Mouse (Mus musculus) gastrocnemius, adult 18-20 months (tissue): ENCODE measurements around the gene Mamdc4. TPM values are rescaled to one million over a fixed set of nuclear protein-coding genes. Genes with fewer than 3 reads are reported as not detected.

Source experiments
- DNase-seq: peaks from one replicate; pipeline ENCODE4 v3.0.0; 2021; ENCODE audit warnings: low spot score
- total RNA-seq, 2 experiments: library from RNA; stranded (reverse); gene quantifications; 2 replicates each; pipeline ENCODE4 v1.2.3; 2021

Mamdc4 gene
- total RNA-seq, 2 experiments from 2014 or later: 0.12 to 0.34 TPM

DNA sequence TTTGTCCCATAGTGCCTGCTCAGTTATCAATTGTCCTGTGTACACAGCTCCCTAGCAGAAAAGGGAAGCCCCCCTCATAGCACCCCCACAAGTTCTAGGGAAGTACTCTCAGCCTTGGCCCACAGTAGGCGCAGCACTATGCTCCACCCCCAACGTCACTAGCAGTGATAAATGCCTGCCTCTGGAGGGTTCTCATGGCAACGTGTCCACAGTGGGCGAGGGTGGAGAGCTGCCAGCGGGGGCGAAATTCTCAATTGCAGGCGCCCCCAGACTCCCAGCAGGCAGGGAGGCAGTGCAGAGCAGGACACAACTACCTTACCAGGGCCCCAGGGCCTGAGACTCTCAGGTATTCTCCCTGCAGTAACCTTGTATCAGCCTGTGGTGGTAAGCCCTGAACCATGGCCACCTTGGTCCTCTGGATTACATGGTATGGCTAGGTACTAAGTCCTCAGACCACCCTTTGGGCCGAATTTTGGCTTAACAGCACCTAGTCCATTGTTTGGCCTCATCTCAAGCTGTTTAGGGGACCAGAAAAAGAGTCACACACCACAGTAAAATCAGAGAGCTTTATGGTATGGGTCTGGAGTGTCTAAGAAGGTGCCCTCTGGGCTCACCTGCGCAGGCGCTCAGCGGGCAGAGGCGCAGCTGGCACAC lies 7.9 kb upstream of the Mamdc4 start:
- no peak for DNase-seq

- no peak for DNase-seq
Measured at GRCm38 (mm10) chr2:25581901-25582301, 7.3 kb upstream of the Mamdc4 start.

DNA sequence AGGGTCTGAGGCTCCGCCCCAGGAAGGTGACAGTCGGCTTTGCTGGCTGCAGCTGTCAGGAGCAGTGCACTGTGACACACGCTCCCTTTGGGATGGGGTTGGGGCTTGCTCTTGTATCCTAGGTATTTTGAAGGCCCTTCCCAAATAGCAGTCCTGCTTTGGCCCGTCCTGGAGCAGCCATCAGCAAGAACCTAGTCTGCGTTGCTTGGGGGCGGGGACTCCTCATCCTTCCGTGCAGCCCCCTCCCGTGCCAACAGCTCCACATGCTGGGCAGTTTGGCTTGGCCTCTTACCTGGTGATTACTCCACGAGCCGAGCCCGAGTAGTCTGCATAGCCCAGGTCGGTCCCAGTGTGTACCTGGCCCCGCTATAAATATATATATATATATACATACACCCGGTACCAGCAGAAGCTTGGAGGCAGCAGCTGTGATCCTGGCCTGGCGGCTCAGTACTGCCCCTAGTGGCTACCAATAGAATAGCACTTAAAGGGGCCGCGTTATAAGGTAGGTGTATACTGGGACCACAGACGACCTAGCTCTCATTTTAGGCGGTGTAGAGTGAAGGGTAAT lies 6.7 kb upstream of the Mamdc4 start, which contains the start of gene Ajm1:
Ajm1 (minus strand) TSS at position 464 of the 571 bp plus-strand sequence.
- peak; percentile 62 for DNase-seq

- DNase-seq: no peak
Measured at GRCm38 (mm10) chr2:25580621-25581101, 6.0 kb upstream of the Mamdc4 start.

DNA sequence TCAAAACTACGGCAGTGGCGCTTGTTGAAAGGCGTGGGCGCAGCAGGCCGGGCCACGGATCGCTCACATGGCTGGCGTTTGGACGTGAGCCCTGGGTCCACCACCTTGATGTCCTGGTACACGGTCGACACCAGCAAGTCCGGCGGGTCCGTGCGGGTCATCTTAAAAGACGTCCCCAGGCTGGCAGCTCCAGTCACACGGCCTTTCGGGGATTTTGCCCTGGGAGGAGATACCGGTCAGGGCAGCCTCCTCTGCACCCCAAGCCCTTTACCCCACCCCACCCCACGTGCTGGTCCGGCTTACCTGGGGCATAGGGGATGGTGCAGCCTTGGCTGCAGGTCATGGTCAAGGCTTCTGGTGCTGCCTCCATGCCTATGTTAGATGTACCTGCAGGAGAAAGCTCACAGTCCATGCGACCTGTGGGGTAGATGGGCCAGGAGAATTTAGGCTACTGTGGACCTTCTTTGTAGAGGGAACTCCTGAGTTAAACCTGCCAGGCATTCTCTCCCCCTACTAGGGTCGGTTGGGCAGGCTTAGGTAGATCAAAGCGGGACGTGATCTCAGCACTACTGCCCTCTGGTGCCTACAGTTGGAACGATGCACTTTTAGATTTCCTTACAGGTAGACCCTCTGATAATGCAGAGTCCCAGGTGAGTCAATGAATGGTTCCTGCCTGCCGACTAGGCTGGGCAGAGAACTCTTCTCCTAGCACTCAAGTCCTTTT lies 5.3 kb upstream of the Mamdc4 start:
- no peak for DNase-seq

- no peak for DNase-seq
Measured at GRCm38 (mm10) chr2:25578796-25579736, 4.4 kb upstream of the Mamdc4 start.

- DNase-seq: no peak
Measured at GRCm38 (mm10) chr2:25577951-25578795, 3.5 kb upstream of the Mamdc4 start.

DNA sequence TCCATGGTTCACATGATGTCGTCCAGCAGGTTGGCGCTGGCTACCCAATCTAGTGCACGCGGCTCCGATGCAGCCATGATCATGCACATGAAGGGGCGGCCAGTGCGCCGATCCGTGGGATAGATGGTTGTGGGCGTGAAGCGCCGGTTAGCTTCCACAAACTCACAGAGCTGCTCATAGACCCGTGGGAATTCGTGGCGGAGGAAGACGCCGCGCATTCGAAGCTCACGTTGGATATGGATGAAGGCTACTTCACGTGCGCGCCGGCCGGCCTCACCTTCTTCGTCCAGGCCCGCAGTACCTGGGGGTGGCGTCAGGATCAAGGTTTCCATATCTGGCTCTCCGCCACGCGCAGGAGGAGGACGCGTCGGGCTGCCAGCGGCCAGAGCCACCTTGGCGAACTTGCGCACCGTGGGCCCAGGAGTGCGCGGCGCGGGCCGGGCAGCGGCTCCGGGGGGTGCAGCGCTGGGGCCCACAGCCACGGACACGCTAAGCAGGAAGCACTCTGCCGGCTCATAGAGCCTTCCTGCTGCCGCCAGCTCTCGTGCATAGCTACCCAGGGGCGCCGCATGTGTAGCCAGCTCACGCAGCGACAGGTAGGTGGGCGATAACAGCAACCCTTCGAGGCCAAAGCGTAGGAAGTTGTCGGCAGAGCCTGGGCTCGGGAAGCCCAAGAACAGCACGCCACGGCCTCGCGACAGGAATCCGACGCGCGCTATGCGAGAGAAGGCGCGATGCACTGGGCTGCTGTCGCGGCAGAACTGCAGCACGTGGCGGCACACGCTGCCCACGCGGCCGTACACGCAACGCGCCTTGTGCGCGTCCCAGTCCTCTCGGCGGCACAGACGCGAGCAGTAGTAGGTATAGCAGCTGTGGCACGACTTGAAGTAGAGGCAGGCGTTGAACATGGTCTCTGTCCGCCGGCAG lies 2.6 kb upstream of the Mamdc4 start:
- DNase-seq: no peak

DNA sequence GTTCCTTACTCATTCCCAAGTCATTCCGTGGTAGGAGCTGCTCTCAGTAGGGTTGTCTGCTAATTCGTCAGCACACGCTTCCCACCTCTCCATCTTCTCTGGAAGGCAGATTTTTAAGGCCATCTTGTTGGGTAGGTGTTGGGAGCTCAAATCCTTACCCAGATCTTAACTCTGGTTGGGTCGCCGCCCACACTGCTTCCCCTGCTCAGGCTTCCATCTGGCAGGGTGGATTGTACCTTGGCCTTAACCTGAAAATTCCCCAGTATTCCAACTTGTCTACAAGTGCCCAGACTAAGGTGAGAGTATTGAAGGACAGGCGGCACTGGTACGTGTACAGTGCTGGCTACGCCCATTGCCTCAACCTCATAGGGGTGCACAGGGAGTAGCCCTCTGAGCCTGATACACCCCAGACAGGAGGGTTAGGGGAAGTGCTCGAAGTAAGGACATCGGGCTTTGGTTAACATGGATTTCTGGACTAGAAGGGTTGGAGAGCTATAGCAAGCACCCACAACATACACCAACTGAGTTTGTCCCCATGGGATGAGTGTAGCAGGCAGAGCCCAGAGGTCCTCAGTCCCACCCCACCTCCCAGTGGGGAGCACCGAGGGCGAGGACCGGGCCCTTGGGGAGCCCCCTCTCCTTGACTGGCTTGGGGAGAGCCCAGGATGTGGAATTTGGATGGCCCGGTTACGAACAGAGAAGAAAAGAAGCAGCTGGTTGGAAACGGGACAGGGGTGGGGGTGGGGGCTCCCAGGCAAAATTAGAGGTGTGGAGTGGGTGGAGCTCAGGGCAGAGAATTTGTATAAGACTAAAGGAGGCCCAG lies 1.6 kb upstream of the Mamdc4 start:
- no peak for DNase-seq

DNA sequence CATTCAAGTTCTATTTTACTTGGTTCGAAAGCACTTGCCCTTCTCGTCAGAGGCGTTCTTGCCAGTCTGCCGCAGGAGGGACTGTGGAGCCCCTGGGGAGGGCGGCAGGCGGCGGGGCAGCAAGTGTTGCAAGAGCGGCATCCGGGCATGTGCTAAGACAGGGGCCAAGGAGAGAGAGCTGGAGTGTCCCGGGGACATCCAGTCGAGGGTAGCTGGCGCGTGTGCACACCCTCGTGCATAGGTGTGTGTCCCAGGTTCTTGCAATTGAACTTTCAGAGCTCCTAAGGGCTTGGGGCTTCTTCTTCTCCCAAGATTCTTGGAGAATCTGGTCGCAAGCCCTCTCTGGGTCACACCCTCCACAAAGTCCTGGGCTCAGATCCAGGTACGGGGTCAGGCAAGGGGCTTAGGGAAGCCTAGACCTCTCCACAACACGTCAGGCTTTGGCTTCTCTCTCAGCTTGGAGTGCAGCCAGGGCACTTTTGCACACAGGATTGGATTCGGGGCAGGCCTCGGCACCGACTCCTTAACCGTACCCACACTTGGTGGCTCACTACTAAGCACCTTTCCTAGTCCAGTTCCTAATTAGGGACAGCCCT lies 885 bp upstream of the Mamdc4 start:
- peak; percentile 32 for DNase-seq

GRCm38 (mm10) chr2:25574136-25574535 lies 509 bp downstream of the Mamdc4 start:
- no peak for DNase-seq

DNA sequence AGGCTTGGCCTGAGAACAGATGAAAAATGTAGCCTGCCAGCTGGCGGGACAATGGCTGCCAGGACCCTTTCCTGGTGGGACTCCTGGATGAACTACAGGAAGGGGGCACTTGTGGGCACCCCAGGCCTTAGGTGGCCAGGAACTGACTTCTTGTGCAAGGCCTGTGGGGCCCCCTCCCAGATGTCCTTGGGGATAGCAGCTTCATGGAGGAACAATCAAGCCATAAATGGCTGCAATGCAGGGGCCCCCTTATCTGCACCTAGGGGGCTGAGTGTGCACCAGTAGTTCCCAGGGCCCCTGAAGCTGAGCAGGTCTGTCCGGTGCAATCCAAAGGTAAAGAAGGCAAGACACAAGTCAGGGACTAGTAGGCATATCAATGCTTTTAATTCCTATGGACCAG lies 1.6 kb downstream of the Mamdc4 start:
- no peak for DNase-seq

GRCm38 (mm10) chr2:25571221-25571620 lies 3.4 kb downstream of the Mamdc4 start:
- no peak for DNase-seq

- DNase-seq: no peak
Measured at GRCm38 (mm10) chr2:25569323-25569722, 5.3 kb downstream of the Mamdc4 start.

- DNase-seq: no peak
Measured at GRCm38 (mm10) chr2:25568473-25569019, 6.1 kb downstream of the Mamdc4 start.

GRCm38 (mm10) chr2:25566558-25566957 lies 8.1 kb downstream of the Mamdc4 start:
- DNase-seq: no peak

DNA sequence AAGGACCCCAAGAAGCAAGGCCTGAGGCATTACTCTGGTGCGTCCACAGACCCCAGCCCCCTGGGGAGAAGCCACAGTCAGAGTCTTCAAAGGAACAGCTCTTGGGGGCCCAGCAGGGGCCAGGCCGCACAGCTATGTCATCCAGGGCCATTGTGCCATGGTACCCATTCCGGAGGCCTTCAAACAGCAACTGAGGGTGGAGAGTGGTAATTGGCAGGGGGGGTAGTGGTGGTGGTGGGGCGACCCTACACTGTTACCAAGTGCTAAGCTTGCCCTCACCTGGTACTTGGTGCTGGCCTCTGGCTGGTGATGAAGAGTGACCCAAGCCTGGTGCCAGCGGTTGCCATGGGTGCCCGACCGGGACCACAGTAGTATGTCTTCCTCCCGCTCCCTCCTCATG lies 8.9 kb downstream of the Mamdc4 start:
- DNase-seq: no peak

DNA sequence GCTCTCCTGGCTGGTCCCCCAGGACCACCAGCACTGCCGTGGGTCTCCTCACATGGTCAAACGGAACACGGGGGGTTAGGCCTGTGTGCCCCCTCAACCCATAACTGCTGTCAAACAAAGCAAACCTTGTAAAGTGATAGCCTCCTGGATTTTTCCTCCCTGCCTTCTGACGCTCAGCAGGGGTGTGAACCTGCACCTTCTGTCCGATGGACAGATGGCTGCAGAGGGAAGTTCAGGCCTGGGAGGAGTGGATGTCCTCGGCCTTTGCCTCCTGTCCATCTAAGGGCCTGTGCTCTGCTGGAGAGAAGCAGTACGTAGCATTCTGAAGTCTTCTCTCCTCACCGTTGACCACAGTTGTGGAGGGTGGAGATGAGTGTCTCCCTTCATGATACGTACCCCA lies 12.7 kb downstream of the Mamdc4 start:
- DNase-seq: no peak
